Mouse (Mus musculus) layer of hippocampus, postnatal 14 days (tissue): ENCODE measurements at regions not wholly inside any gene's neighbourhood (a gene's known extent, or its start where the extent isn't known, plus 50 kb on each side); places are given as distances from the start of the nearest gene placed in this dataset.

Experiments
- DNase-seq, 2 experiments: peaks; one replicate each; pipeline ENCODE4 v3.0.0; 2021 to 2022; ENCODE audit warnings: low spot score in 2 of 2, mixed read lengths in 1 of 2

- no peak for DNase-seq
Measured at GRCm38 (mm10) chr1:61257561-61257960, 279.8 kb downstream of the Icos start.

GRCm38 (mm10) chr1:61263466-61263865 is 285.7 kb downstream of the Icos start:
- DNase-seq, result no peak

- peak in 1 of 2 experiments; percentile 4 for DNase-seq
Measured at GRCm38 (mm10) chr1:61265706-61266127, 288.0 kb downstream of the Icos start.

- no peak for DNase-seq
Measured at GRCm38 (mm10) chr1:61273843-61274242, 296.1 kb downstream of the Icos start.

- DNase-seq, result no peak
Measured at GRCm38 (mm10) chr1:61274244-61274643, 296.5 kb downstream of the Icos start.

GRCm38 (mm10) chr1:61277170-61277710 is 299.5 kb downstream of the Icos start:
- DNase-seq, result no peak

GRCm38 (mm10) chr1:61288185-61288584 is 310.5 kb downstream of the Icos start:
- no peak for DNase-seq

- no peak for DNase-seq
Measured at GRCm38 (mm10) chr1:61288946-61289345, 311.2 kb downstream of the Icos start.

- no peak for DNase-seq
Measured at GRCm38 (mm10) chr1:61289552-61289951, 311.8 kb downstream of the Icos start.

- DNase-seq, result no peak
Measured at GRCm38 (mm10) chr1:61293106-61293505, 315.4 kb downstream of the Icos start.

- DNase-seq, result no peak
Measured at GRCm38 (mm10) chr1:61295219-61295618, 317.5 kb downstream of the Icos start.

- DNase-seq, result no peak
Measured at GRCm38 (mm10) chr1:61296831-61297230, 319.1 kb downstream of the Icos start.

GRCm38 (mm10) chr1:61297361-61297760 is 319.6 kb downstream of the Icos start:
- DNase-seq, result no peak

- peak; percentile 63 to 88 for DNase-seq
Measured at GRCm38 (mm10) chr1:61298064-61298463, 320.3 kb downstream of the Icos start.

GRCm38 (mm10) chr1:61298779-61299178 is 321.1 kb downstream of the Icos start:
- DNase-seq, result no peak

- no peak for DNase-seq
Measured at GRCm38 (mm10) chr1:61300491-61300890, 322.8 kb downstream of the Icos start.

- DNase-seq, result no peak
Measured at GRCm38 (mm10) chr1:61301041-61302030, 323.6 kb downstream of the Icos start.

- peak in 1 of 2 experiments; percentile 66 for DNase-seq
Measured at GRCm38 (mm10) chr1:61302570-61303071, 324.9 kb downstream of the Icos start.

GRCm38 (mm10) chr1:61306296-61306695 is 328.6 kb downstream of the Icos start:
- DNase-seq, result no peak

GRCm38 (mm10) chr1:61309563-61309962 is 329.1 kb upstream of the Pard3b start:
- DNase-seq, result no peak

- peak in 1 of 2 experiments; percentile 68 for DNase-seq
Measured at GRCm38 (mm10) chr1:61310063-61310760, 328.4 kb upstream of the Pard3b start.

GRCm38 (mm10) chr1:61310761-61311090 is 327.9 kb upstream of the Pard3b start:
- no peak for DNase-seq
